Mouse (Mus musculus): ENCODE measurements around the gene Jade2. TPM values are rescaled to one million over a fixed set of nuclear protein-coding genes. Genes with fewer than 3 reads are reported as not detected.

Jade2 gene
- polyA plus RNA-seq, 1 experiment, result 21.8 TPM

DNA sequence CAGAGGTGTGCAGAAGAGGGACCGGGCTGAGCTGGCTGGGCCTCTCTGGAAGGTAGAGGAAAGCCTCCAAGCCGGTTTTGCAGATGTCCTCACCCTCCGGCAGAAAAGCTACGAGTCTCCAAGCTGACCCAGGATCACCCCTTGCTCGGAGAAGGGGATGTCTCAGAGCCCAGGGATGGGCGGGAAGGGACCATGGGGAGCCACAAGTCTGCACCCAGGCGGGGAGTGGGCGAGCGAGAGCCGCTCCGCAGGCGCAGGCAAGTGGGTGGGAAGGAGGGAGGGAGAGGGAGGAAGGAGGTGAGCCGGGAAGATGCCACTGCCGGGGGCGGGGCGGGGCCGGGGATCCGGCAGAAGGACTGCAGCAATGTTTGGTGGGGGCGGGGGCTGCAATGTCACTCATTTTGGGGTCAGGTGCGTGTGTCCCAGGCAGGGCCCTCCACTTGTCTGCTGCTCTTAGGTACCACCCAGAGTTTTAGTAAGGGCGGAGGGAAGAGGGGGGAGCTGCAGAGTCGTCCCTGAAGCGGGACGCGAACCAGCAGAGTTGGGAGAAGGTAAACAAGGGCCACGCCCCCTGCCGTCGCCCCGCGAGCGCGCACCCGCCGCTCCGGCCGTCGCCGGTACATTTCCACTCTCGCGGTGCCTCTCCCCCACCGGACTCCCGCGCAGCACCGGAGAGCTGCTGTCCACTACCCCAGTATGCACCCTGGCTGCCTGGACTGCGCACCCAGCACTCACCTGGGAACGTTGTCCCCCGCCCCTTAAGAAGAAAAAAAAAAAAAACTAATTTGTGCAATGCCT, 1.4 kb downstream of the Jade2 start:
- DNase-seq, result peak; percentile 84 to 88
- H3K4me3 ChIP-seq (replicated peaks; ENCODE audit: insufficient read depth, low read depth, low read length), result peak overlapping the region; percentile 75
- H3K27me3 ChIP-seq (ENCODE audit: control insufficient read depth, insufficient read depth, low read length), result no peaks in the 10 kb centered on the region
- TF ChIP-seq POLR2A (IDR thresholded peaks at IDR 0.05; ENCODE audit: borderline replicate concordance, insufficient read depth, low read length) (peak; percentile 47), CTCF (IDR thresholded peaks at IDR 0.05; ENCODE audit: borderline replicate concordance, insufficient read depth, low read depth, low read length) (no peak; the same call in 1 of the 2 replicates)
- WGBS, result 2% methylated on average over 46 of the region's 47 CpGs
- H3K4me1 ChIP-seq (ENCODE audit: control insufficient read depth, insufficient read depth, low read length), result no peaks in the 10 kb centered on the region; the same call in 1 of the 2 replicates
- H3K27ac ChIP-seq (ENCODE audit: insufficient read depth, low read length), result peak overlapping the region; percentile 85

DNA sequence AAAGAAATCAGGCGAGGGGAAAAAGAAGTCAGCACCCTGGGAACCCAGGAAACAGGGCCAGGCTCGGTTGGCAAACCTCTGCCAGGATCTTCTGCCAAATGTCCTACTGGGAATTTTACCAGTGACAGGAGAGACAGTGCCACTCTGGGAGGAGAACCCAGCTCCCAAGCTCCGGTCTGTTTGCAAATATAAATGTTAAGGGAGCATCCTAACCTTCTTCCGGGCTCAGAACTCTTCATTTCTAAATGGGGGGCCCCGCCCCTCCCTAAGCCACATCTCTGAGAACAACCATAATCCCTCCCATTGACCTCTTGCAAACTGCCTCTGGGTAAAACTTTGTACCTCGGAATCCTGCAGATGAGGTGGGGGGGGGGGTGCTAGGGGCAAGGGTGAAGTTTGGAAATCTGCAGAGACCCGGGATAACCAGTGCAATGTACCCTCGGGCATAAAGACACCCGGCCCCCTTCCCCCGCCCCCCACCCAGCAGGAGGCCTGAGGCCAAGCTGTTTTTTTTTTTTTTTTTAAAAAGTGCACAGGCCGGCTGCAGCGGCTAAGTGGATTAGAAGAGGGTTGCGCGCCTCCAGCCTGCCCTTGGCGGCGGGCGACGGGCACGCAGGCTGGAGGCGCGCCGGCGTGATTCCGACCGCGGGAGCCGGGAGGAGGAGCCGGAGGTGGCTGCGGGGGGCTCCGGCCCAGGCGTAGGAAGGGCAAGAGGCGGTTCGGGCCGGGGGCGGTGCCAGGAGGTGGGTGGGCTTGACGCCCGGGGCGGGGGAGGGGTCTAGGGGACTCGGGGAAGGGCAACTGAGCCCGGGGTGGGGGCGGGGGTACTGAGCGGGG, 2.3 kb downstream of the Jade2 start:
- Histone ChIP-seq H3K4me1 (ENCODE audit: control insufficient read depth, insufficient read depth, low read length) (no peaks in the 10 kb centered on the region; the same call in 1 of the 2 replicates), H3K27ac (ENCODE audit: insufficient read depth, low read length) (peak overlapping the region; percentile 17; the same call in 1 of the 2 replicates), H3K27me3 (ENCODE audit: control insufficient read depth, insufficient read depth, low read length) (no peaks in the 10 kb centered on the region), H3K4me3 (replicated peaks; ENCODE audit: insufficient read depth, low read depth, low read length) (peak overlapping the region; percentile 75)
- peak; percentile 75 to 80 for DNase-seq
- WGBS, result 3% methylated on average over 42 of the region's 42 CpGs
- TF ChIP-seq CTCF (IDR thresholded peaks at IDR 0.05; ENCODE audit: borderline replicate concordance, insufficient read depth, low read depth, low read length), result peak; percentile 24; the same call in 1 of the 2 replicates
- TF ChIP-seq POLR2A (IDR thresholded peaks at IDR 0.05; ENCODE audit: borderline replicate concordance, insufficient read depth, low read length), result no peak

GRCm38 (mm10) chr11:51852595-51852994, 4.9 kb downstream of the Jade2 start:
- Histone ChIP-seq H3K4me3 (replicated peaks; ENCODE audit: insufficient read depth, low read depth, low read length) (no peak overlapping the region), H3K27ac (ENCODE audit: insufficient read depth, low read length) (no peak overlapping the region), H3K4me1 (ENCODE audit: control insufficient read depth, insufficient read depth, low read length) (no peaks in the 10 kb centered on the region; the same call in 1 of the 2 replicates), H3K27me3 (ENCODE audit: control insufficient read depth, insufficient read depth, low read length) (no peaks in the 10 kb centered on the region)
- TF ChIP-seq CTCF (IDR thresholded peaks at IDR 0.05; ENCODE audit: borderline replicate concordance, insufficient read depth, low read depth, low read length) (no peak), POLR2A (IDR thresholded peaks at IDR 0.05; ENCODE audit: borderline replicate concordance, insufficient read depth, low read length) (no peak)
- DNase-seq, result no peak
- 83% methylated on average over 5 of the region's 5 CpGs for WGBS

GRCm38 (mm10) chr11:51852091-51852521, 5.3 kb downstream of the Jade2 start:
- no peak for TF ChIP-seq CTCF (IDR thresholded peaks at IDR 0.05; ENCODE audit: borderline replicate concordance, insufficient read depth, low read depth, low read length)
- no peak for TF ChIP-seq POLR2A (IDR thresholded peaks at IDR 0.05; ENCODE audit: borderline replicate concordance, insufficient read depth, low read length)
- Histone ChIP-seq H3K27ac (ENCODE audit: insufficient read depth, low read length) (no peak overlapping the region), H3K27me3 (ENCODE audit: control insufficient read depth, insufficient read depth, low read length) (no peaks in the 10 kb centered on the region), H3K4me3 (replicated peaks; ENCODE audit: insufficient read depth, low read depth, low read length) (no peak overlapping the region), H3K4me1 (ENCODE audit: control insufficient read depth, insufficient read depth, low read length) (no peaks in the 10 kb centered on the region; the same call in 1 of the 2 replicates)
- DNase-seq, result no peak
- WGBS, result 54% methylated on average over 7 of the region's 7 CpGs

GRCm38 (mm10) chr11:51850741-51851330, 6.6 kb downstream of the Jade2 start:
- WGBS, result 66% methylated on average over 11 of the region's 11 CpGs
- Histone ChIP-seq H3K27me3 (ENCODE audit: control insufficient read depth, insufficient read depth, low read length) (no peaks in the 10 kb centered on the region), H3K4me3 (replicated peaks; ENCODE audit: insufficient read depth, low read depth, low read length) (no peak overlapping the region), H3K27ac (ENCODE audit: insufficient read depth, low read length) (no peak overlapping the region), H3K4me1 (ENCODE audit: control insufficient read depth, insufficient read depth, low read length) (no peaks in the 10 kb centered on the region; the same call in 1 of the 2 replicates)
- no peak for DNase-seq
- TF ChIP-seq POLR2A (IDR thresholded peaks at IDR 0.05; ENCODE audit: borderline replicate concordance, insufficient read depth, low read length) (no peak), CTCF (IDR thresholded peaks at IDR 0.05; ENCODE audit: borderline replicate concordance, insufficient read depth, low read depth, low read length) (no peak)

DNA sequence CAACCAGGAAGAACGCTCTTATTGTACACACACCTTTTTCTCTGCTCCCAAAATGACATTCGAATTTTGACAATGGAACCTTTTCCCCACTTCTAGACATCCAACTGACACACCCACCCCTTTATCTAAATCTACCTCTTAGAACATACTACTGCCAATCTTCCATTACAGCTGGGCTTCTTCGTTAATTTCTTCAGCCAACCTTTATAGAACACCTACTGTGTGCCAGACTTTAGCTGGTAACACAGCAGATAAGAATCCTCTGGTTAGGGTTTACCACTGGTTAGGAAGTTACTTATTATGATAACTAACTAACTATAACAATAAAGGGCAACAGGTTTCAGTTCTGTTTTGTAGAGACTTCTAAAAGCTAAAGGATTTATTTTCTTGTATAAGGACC, 9.1 kb downstream of the Jade2 start:
- peaks cover 10% of the 10 kb centered on the region for H3K4me1 ChIP-seq (ENCODE audit: control insufficient read depth, insufficient read depth, low read length)
- H3K27me3 ChIP-seq (ENCODE audit: control insufficient read depth, insufficient read depth, low read length), result no peaks in the 10 kb centered on the region
- 87% methylated on average over 3 of the region's 3 CpGs for WGBS
- no peak overlapping the region for H3K4me3 ChIP-seq (replicated peaks; ENCODE audit: insufficient read depth, low read depth, low read length)
- TF ChIP-seq POLR2A (IDR thresholded peaks at IDR 0.05; ENCODE audit: borderline replicate concordance, insufficient read depth, low read length) (no peak), CTCF (IDR thresholded peaks at IDR 0.05; ENCODE audit: borderline replicate concordance, insufficient read depth, low read depth, low read length) (no peak)
- no peak for DNase-seq
- H3K27ac ChIP-seq (ENCODE audit: insufficient read depth, low read length), result no peak overlapping the region

DNA sequence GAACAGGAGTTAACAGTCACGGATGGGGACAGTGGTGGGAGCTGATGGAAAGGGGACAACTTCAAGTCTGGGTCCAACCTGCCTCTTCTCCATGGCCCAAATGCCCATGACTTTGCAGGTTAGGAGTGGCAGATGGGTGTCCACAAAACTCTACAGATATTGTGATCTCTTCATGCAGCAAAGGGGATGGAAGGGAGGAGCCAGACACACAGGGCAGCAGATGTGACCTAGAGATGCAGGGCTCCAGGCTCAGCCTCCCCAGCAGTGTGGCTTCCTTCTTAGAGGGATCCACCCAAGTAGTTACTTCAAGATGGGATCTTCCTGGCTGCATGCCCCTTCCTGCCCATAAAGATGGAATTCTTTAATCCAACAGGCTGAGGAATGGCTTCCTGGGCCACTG, 9.6 kb downstream of the Jade2 start:
- TF ChIP-seq POLR2A (IDR thresholded peaks at IDR 0.05; ENCODE audit: borderline replicate concordance, insufficient read depth, low read length) (no peak), CTCF (IDR thresholded peaks at IDR 0.05; ENCODE audit: borderline replicate concordance, insufficient read depth, low read depth, low read length) (no peak)
- Histone ChIP-seq H3K27ac (ENCODE audit: insufficient read depth, low read length) (no peak overlapping the region), H3K27me3 (ENCODE audit: control insufficient read depth, insufficient read depth, low read length) (no peaks in the 10 kb centered on the region), H3K4me1 (ENCODE audit: control insufficient read depth, insufficient read depth, low read length) (peaks cover 10% of the 10 kb centered on the region), H3K4me3 (replicated peaks; ENCODE audit: insufficient read depth, low read depth, low read length) (no peak overlapping the region)
- 88% methylated on average over 1 of the region's 1 CpGs for WGBS
- DNase-seq, result no peak

All from cerebellum, adult 2 months (tissue).